Mouse (Mus musculus) inflammation-experienced regulatory T-cells, adult 6 months (primary cell): ENCODE data around the gene Cnn1. TPM values are rescaled to one million over a fixed set of nuclear protein-coding genes. Genes with fewer than 3 reads are reported as not detected.
"Not testable (repeated sequence)": the region's sequence is repeated elsewhere in the genome, so short reads cannot be mapped to it uniquely, and the experiment has no call there.

Source experiments
- ATAC-seq: one replicate; pipeline ENCODE4 v1.8.0; 2017
- polyA plus RNA-seq, 3 experiments: library from polyadenylated mRNA; unstranded; fragments of 100-300 nt; shearing (Covaris generic); gene quantifications; one replicate each; pipeline ENCODE4 v1.2.1; 2017

The Cnn1 gene
- polyA plus RNA-seq, 3 experiments from 2014 or later = 0.20 to 0.36 (median 0.32) TPM

DNA sequence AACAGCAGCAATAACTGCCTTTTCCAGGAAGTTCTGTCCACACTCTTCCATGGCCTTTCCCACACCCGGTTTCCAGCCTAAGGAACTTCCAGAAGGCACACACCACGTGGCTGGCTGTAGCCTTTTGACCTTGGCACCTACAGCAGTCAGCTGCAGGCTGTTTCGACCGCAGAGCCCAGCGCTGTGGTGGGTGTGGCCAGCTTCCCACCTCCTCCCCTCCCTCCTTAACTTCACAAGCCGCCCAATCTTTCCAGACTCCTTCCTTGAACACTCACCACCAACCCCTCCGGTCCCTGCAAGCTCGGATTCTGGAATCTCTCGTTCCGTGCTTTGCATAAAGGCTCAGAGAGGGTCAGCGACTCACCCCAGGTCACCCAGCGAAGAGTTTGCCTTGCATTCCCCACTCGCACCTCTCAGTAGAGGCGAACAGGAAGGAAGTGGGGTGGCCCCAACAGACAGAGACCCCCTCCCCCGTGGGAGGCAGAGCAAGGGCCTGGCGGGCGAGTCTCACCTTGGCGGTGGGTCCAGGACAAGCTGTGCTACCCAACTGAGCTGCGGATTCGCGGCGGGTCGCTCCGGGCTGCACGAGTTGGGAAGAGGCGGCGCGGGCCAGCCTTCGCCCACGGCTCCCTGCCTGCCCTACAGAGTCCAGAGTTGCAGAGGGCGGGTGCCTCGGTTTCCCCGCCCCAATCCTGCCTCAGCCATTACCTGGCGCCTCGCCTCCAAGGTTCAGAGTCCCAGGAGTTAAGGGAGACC, 32.4 kb downstream of the Cnn1 start:
- peak; percentile 37 for ATAC-seq

DNA sequence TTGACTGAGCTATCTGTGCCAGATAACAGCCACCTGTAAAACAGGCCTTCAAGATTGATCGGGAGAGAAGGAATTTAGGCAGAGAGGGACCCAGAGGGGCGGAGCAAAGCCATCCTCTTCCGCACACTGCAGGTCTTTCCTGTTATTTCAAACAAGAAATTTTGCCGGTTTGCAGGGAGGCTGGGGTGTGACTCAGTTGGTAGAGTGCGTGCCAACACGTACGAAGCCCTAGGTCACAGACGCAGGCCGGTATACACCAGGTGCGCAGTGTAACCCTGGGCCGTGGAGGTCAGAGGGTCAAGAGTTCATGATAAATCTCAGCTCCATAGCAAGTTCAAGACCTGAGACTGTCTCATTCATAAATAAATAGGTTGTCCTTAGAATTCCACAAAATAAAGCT, 33.2 kb downstream of the Cnn1 start:
- ATAC-seq = peak; percentile 35

DNA sequence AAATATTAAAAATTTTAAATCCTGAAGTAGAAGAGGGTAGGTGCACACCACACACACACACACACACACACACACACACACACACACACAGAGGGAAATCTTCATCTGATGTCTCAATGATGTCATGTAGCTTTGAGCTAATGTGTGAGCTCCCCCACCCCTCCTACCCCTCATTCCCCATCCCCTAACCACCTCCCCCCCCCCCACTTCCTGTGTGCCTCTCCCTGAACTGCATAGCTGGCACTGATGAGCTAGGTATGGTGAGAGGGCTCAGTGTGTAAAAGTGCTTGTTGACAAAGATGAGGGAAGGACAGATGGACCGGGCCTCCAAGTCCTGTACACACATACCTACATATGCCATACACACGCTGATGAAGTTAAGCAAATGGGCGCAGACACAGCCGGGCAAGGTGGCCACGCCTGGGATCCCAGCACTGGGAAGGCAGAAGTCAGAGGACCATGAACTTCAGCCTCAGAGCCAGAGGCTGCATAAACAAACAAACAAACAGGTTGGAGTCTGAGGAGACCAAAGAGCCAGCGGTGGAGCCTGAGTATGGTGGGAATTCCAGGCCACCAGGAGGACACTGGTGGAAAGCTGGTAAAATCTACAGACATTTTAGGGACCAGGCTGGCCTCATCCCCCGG, 35.4 kb downstream of the Cnn1 start:
- ATAC-seq = peak; percentile 25

- no peak for ATAC-seq
Observed at GRCm38 (mm10) chr9:22134988-22135643, 36.1 kb downstream of the Cnn1 start.

DNA sequence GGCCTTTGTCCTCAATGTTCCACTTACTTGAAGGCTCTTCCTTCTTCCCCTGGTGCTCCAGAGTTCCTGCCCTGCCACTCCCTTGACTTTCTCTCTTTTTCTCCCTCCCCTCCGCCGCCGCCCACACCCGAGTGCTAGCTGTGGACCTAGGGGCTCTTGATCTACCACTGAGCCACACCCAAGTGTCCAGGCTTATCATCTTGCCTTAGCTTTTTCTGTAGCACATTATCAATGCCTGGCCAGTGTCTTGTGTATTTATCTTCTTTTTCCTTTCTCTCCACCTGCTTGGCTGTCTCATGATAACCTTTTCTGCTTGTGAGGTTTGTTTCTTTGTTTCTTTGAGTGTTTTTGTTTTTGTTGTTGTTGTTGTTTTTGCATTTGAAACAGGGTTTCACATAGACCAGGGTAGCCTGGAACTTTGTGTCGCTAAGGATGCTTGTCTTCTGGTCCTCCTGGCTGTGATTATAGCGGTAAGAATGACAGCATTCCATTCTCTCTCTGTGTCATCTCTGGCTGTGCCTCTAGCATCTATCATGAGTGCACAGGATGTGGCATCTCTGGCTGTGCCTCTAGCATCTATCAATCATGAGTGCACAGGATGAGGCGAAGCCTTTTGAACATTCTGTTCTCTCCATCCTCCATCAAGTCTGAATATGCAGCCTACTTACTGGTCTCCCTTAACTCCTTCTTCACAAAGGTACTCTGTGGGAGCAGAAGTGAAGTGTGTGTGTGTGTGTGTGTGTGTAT, 36.8 kb downstream of the Cnn1 start, which contains the start of gene Acp5:
Gene Acp5, minus strand, starts transcription at position 68 of the 747 bp plus-strand sequence.
- ATAC-seq = peak; percentile 84

GRCm38 (mm10) chr9:22136765-22137547, 37.9 kb downstream of the Cnn1 start:
- no peak for ATAC-seq

DNA sequence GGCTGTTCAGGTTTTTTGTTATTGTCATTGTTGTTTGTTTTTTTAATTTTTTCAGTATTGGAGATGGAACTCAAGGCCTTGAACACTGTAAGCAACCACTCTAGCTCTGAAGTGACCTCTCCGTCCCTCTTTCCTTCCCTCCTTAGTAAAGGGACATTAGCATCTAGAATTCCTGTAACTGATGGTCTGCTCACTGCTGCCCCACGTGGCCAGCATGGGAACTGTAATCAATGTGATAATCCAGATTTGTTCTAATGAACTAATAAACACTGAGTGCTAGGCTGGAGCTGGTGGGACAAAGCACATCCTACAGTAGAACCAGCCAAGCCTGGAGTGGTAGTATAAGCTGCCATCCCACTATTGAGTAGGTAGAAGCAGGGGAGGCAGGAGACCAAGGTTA, 39.5 kb downstream of the Cnn1 start:
- no peak for ATAC-seq

- ATAC-seq = no peak
Observed at GRCm38 (mm10) chr9:22139746-22140145, 40.7 kb downstream of the Cnn1 start.

DNA sequence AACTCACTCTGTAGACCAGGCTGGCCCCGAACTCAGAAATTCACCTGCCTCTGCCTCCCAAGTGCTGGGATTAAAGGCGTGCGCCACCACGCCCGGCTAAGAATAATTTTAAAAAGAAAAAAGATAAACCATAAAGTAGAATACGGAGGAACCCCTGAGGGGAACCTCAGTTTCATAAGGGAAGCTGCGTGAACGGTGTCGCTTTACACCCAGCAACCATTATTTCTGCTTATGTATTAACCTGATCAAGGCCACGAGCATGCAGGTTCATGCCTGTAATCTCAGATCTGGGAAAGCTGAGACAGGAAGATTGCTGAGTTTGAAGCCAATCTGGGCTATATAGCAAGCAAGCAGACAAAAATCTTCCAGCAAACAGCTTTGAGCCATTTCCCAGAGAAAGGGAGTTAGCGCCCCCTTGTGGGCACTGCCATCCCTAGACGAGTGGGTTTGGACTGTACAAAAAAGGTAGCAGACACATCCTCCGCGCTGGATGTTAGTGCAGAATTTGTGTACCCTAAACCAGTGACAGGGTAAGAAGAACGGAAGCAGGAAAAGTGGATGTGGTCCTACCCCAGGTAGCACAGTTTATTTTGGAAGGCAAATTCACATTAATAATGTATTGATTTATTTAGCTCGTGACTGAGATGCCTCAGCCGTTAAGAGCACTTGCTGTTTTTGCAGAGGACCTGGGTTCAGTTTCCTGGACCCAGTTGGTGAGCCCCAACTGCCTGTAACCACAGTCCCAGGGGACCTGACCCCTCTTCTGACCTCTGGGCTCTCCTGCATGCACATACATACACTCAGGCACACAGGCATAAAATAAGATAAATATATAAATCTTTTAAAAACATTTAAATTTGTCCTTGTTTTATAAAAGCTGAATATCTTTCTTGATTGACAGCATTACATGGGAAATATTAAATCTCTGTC, 44.4 kb downstream of the Cnn1 start:
- ATAC-seq = peak; percentile 86

GRCm38 (mm10) chr9:22144304-22144965, 45.4 kb downstream of the Cnn1 start:
- ATAC-seq = no peak

DNA sequence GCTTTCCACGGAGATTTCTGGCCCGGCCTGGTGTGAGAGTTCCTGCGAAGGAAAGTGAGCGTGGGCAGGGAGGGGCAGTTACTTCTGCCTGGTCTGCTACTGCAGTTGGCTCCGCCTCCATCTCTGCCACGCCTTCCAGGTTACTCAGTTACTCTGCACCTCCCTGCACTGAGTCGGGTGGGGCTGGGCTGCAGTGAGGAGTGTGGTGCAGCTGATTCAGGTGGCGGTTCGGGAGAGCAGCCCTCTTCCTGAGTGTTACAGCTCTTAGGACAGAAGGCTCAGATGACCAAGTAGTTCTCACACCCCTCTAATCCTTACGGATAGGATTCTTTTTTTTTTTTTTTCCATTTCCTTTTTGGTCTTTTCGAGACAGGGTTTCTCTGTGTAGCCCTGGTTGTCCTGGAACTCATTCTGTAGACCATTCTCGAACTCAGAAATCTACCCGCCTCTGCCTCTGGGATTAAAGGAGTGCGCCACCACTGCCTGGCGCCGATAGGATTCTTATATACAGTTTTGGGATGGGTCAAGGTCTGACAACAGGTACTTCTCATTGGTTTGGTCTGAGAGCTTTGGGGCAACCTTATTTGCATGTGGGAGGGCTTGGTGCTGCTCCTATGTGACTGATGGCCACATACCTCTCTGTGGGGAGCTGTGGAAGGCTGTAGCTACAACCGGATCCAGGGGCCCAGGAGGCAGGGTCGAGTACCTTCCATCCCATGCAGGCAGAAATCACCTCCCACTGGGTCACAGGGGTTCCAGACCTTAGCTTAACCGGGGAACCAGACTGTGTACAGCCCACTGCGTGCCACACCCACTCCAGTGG, 50.6 kb downstream of the Cnn1 start:
- no peak for ATAC-seq

DNA sequence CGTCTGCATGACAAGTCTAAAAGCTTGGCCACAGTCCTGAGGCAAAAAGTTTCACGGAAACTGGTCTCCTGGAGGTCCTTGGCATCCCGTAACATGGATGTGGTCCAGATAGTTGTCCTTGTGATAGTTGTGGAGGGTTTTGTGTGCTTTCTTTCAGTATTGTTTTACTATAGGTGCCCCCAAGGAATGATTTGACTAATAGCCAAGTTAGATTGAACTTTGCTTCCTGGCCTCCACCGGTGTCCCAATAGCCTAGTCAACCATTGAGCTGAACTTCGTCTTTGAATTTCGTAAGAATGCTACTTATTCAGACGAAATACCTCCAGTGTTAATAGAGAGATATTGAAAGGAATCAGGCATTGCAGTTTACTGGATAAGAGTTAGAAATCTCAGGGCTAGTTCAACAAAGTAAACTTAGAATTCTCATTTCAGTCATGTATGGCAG, 51.3 kb downstream of the Cnn1 start:
- not testable (repeated sequence) for ATAC-seq

DNA sequence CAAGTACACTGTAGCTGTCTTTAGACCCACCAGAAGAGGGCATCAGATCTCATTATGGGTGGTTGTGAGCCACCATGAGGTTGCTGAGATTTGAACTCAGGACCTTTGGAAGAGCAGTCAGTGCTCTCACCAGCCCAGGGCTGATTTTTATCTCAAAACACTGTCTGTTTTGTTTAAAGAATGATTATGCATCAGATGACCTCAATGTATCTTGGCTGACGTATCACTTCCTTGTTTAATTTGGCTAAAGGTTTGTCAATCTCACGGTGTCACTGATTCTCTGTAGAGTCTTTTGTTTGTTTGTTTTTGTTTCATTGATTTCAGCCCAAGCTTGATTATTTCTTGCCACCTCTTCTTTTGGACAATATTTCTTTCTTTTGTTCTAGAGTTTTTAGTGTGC, 51.9 kb downstream of the Cnn1 start:
- no peak for ATAC-seq

DNA sequence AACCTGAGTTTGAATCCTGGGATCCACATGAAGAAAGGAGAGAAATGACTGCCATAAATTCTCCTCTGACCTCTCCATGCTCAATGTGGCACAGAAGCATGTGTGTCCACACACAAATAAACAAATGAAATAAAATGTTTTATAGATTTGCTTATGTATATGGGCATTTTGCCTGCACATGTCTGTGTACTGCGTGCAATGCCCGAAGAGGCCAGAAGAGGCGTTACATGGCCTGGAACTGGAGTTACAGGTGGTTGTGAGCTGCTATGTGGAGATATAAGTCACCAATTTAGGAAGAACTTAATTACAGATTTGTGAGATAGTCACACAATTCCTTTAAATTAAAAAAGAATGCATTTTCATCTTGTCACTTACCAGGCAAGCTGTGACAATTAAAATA, 54.8 kb downstream of the Cnn1 start:
- no peak for ATAC-seq

- ATAC-seq = peak; percentile 58
Observed at GRCm38 (mm10) chr9:22155614-22156013, 56.6 kb downstream of the Cnn1 start.

GRCm38 (mm10) chr9:22156497-22157245, 57.7 kb downstream of the Cnn1 start, which contains the start of gene Pigyl:
Pigyl (plus strand) TSS chr9:22156846.
- peak; percentile 93 for ATAC-seq

GRCm38 (mm10) chr9:22157516-22158265, 58.7 kb downstream of the Cnn1 start:
- no peak for ATAC-seq
